Mouse (Mus musculus): Measurements from ENCODE around the gene Adsl. TPM values are rescaled to one million over a fixed set of nuclear protein-coding genes. Genes with fewer than 3 reads are reported as not detected.

Adsl gene
- polyA plus RNA-seq, 1 experiment from 2014 or later: 184 TPM

DNA sequence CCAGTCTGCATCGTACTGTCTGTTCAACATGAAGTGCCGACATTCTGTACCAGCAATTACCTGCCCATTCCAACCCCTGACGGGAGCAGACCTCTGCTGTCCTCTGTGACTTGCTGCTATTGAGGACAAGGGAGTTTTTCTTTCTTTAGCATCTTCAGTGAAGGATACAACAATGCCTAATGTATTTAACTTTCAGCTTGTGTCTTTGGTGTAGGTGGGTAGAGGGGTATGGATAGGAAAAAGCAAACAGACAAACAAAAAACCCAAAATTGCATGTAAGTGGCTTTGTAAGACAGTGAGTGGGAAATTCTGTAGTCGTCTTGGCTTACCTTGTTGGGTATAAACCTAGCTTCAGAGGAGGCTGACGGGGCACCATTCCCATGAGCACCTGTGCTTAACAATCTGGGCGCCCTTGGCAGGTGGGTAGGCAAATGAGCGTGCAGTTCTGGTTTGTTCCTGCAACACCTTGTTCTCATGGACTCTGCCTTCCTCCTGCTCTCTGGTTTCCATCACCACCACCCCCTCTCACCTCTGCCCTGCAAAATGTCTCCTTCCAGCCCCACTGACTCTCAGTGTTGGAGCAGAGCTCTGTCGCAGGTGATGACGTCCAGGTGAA lies 16.8 kb upstream of the Adsl start:
- no peaks in the 10 kb centered on the region for H3K4me1 ChIP-seq (replicated peaks; ENCODE audit: control insufficient read depth, insufficient read depth, low read length)
- H3K36me3 ChIP-seq (ENCODE audit: control insufficient read depth, insufficient read depth, low read length): peaks cover 8% of the 10 kb centered on the region; the same call in 1 of the 2 replicates
- H3K9me3 ChIP-seq (ENCODE audit: control insufficient read depth, low read length): no peaks in the 10 kb centered on the region
- H3K4me3 ChIP-seq (ENCODE audit: low read depth, low read length): no peak overlapping the region
- DNase-seq (ENCODE audit: low spot score): no peak
- 92% methylated on average over 9 of the region's 9 CpGs for WGBS
- no peak for ATAC-seq (replicated peaks; ENCODE audit: low FRiP score)
- H3K27me3 ChIP-seq (ENCODE audit: control insufficient read depth, insufficient read depth, low read length): no peaks in the 10 kb centered on the region
- H3K27ac ChIP-seq (ENCODE audit: low read depth, low read length): no peak overlapping the region
- H3K4me2 ChIP-seq (ENCODE audit: low read depth, low read length, severe bottlenecking): no peak overlapping the region
- no peak overlapping the region for H3K9ac ChIP-seq (ENCODE audit: low read length)

DNA sequence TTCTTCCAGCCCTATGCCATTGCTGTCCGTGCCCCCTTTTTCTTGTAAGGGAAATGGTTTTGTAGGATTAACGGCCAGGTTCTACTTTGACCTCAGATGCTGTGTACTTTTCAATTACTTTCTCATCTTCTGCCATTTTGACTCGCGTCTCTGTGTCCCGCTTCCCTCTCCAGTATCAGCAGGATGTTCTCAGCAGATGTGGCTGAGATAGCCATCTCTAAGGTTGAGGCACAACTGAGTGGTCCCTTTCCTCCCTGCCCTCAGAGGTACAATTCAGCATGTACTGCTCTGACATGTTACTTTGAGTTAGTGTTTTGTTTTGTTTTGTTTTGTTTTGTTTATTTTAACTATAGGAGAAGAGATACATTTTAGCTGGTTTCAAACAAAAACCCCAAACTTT lies 13.4 kb upstream of the Adsl start:
- H3K36me3 ChIP-seq (ENCODE audit: control insufficient read depth, insufficient read depth, low read length): no peaks in the 10 kb centered on the region; the same call in 1 of the 2 replicates
- DNase-seq (ENCODE audit: low spot score) (no peak), ATAC-seq (replicated peaks; ENCODE audit: low FRiP score) (no peak)
- H3K27ac ChIP-seq (ENCODE audit: low read depth, low read length): no peak overlapping the region
- H3K4me1 ChIP-seq (replicated peaks; ENCODE audit: control insufficient read depth, insufficient read depth, low read length): no peaks in the 10 kb centered on the region
- no peak overlapping the region for H3K4me3 ChIP-seq (ENCODE audit: low read depth, low read length)
- no peak overlapping the region for H3K4me2 ChIP-seq (ENCODE audit: low read depth, low read length, severe bottlenecking)
- no peaks in the 10 kb centered on the region for H3K27me3 ChIP-seq (ENCODE audit: control insufficient read depth, insufficient read depth, low read length)
- H3K9ac ChIP-seq (ENCODE audit: low read length): no peak overlapping the region
- 94% methylated on average over 5 of the region's 5 CpGs for WGBS
- H3K9me3 ChIP-seq (ENCODE audit: control insufficient read depth, low read length): no peaks in the 10 kb centered on the region

DNA sequence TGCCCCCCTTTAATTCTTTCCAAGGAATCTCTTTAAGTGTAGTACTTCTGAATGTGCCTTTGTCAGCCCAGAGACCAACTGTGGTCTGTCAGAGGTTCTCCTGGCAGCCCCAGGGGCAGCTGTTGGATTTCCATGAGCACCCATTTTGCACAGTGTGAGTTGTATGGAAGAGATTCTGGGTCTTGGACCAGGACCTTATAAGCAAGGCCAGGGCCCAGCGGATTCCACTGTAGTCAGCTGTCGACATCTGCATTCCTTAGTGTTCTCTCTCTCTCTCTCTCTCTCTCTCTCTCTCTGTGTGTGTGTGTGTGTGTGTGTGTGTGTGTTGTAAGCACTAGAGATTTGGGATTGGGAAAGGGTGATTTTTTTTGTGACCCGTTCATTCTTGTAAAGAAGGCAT lies 11.6 kb upstream of the Adsl start:
- ATAC-seq (replicated peaks; ENCODE audit: low FRiP score): no peak
- no peak for DNase-seq (ENCODE audit: low spot score)
- H3K4me1 ChIP-seq (replicated peaks; ENCODE audit: control insufficient read depth, insufficient read depth, low read length): no peaks in the 10 kb centered on the region
- H3K4me3 ChIP-seq (ENCODE audit: low read depth, low read length): no peak overlapping the region
- H3K36me3 ChIP-seq (ENCODE audit: control insufficient read depth, insufficient read depth, low read length): no peaks in the 10 kb centered on the region
- no peaks in the 10 kb centered on the region for H3K27me3 ChIP-seq (ENCODE audit: control insufficient read depth, insufficient read depth, low read length)
- no peak overlapping the region for H3K9ac ChIP-seq (ENCODE audit: low read length)
- H3K27ac ChIP-seq (ENCODE audit: low read depth, low read length): no peak overlapping the region
- no peak overlapping the region for H3K4me2 ChIP-seq (ENCODE audit: low read depth, low read length, severe bottlenecking)
- WGBS: 83% methylated on average over 3 of the region's 3 CpGs
- H3K9me3 ChIP-seq (ENCODE audit: control insufficient read depth, low read length): no peaks in the 10 kb centered on the region

DNA sequence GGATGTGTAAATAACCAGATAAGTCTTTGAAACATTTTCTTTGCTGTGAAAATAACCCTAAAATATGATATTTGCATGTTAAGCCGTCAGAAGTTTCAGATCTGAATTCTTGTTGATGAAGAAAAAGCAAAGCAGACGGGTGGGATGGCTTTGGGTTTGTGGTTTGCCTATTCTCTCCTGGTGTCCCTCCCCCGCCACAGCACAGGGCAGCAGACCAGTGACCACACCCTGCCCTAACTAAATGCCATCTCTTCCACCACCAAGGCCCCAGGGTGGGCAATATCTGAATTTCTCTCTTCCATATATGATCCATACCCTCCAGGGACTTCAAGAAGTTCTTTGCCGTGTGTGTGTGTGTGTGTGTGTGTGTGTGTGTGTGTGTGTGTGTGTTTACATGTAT lies 9.7 kb upstream of the Adsl start:
- H3K27me3 ChIP-seq (ENCODE audit: control insufficient read depth, insufficient read depth, low read length): no peaks in the 10 kb centered on the region
- H3K27ac ChIP-seq (ENCODE audit: low read depth, low read length): no peak overlapping the region
- no peak for ATAC-seq (replicated peaks; ENCODE audit: low FRiP score)
- no peaks in the 10 kb centered on the region for H3K9me3 ChIP-seq (ENCODE audit: control insufficient read depth, low read length)
- DNase-seq (ENCODE audit: low spot score): no peak
- no peak overlapping the region for H3K4me3 ChIP-seq (ENCODE audit: low read depth, low read length)
- H3K4me1 ChIP-seq (replicated peaks; ENCODE audit: control insufficient read depth, insufficient read depth, low read length): no peaks in the 10 kb centered on the region
- H3K4me2 ChIP-seq (ENCODE audit: low read depth, low read length, severe bottlenecking): no peak overlapping the region
- WGBS: 78% methylated on average over 4 of the region's 4 CpGs
- no peak overlapping the region for H3K9ac ChIP-seq (ENCODE audit: low read length)
- H3K36me3 ChIP-seq (ENCODE audit: control insufficient read depth, insufficient read depth, low read length): no peaks in the 10 kb centered on the region

DNA sequence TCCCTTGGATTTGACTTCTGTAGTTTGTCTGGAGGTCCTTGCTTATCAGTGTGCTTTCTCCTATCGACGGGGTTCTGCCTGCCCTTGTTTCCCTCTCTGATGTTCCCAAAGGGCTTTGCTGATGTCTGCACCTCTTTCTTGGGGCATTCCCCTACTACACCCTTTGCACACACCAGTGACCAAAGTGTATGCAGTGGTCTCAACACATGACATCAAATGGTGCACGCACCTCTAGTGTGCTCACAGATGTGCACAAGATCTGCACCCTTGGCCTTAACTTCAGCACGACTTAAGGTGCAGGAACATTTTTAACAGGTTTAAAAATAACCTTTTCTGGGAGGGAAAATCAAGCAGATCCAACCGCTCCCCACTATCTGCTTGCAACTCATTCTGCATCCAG lies 8.9 kb upstream of the Adsl start:
- 87% methylated on average over 5 of the region's 5 CpGs for WGBS
- DNase-seq (ENCODE audit: low spot score): no peak
- ATAC-seq (replicated peaks; ENCODE audit: low FRiP score): no peak

DNA sequence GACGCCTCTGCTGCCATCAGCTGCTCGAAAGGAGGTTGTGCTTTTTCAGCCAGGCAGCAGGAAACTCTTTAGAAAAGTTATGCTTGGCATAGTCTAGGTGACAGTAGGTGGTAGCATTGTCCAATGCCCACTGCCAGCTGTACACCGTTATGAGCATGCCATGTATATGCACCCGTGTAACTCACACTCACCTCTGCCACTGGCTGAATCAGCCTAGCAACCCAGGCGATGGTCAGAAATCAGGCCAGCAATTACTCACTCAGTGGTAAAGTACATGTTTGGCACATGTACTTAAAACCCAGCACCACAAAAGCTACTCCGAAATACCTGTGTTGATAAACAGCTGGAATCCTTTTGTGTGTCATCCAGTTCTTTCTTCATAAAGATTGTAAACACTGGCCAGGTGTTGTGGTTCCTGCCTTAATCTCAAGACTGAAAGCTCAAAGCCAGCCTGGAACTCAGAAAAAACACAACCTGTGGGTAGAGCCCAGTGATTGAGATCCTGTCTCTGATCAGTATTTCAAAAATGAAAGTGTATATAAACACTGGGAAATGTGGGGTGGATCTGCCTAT lies 6.7 kb upstream of the Adsl start:
- no peak overlapping the region for H3K9ac ChIP-seq (ENCODE audit: low read length)
- no peak for DNase-seq (ENCODE audit: low spot score)
- H3K36me3 ChIP-seq (ENCODE audit: control insufficient read depth, insufficient read depth, low read length): no peaks in the 10 kb centered on the region
- H3K4me2 ChIP-seq (ENCODE audit: low read depth, low read length, severe bottlenecking): no peak overlapping the region
- H3K9me3 ChIP-seq (ENCODE audit: control insufficient read depth, low read length): no peaks in the 10 kb centered on the region
- no peak overlapping the region for H3K27ac ChIP-seq (ENCODE audit: low read depth, low read length)
- WGBS: 84% methylated on average over 6 of the region's 6 CpGs
- no peaks in the 10 kb centered on the region for H3K4me1 ChIP-seq (replicated peaks; ENCODE audit: control insufficient read depth, insufficient read depth, low read length)
- no peaks in the 10 kb centered on the region for H3K27me3 ChIP-seq (ENCODE audit: control insufficient read depth, insufficient read depth, low read length)
- ATAC-seq (replicated peaks; ENCODE audit: low FRiP score): no peak
- no peak overlapping the region for H3K4me3 ChIP-seq (ENCODE audit: low read depth, low read length)

More for the DNA sequence above, 8.9 kb upstream of the Adsl start:
- Histone ChIP-seq H3K27ac (ENCODE audit: low read depth, low read length) (no peak overlapping the region), H3K9me3 (ENCODE audit: control insufficient read depth, low read length) (no peaks in the 10 kb centered on the region), H3K9ac (ENCODE audit: low read length) (no peak overlapping the region), H3K27me3 (ENCODE audit: control insufficient read depth, insufficient read depth, low read length) (no peaks in the 10 kb centered on the region), H3K4me1 (replicated peaks; ENCODE audit: control insufficient read depth, insufficient read depth, low read length) (no peaks in the 10 kb centered on the region), H3K36me3 (ENCODE audit: control insufficient read depth, insufficient read depth, low read length) (no peaks in the 10 kb centered on the region), H3K4me2 (ENCODE audit: low read depth, low read length, severe bottlenecking) (no peak overlapping the region), H3K4me3 (ENCODE audit: low read depth, low read length) (no peak overlapping the region)

DNA sequence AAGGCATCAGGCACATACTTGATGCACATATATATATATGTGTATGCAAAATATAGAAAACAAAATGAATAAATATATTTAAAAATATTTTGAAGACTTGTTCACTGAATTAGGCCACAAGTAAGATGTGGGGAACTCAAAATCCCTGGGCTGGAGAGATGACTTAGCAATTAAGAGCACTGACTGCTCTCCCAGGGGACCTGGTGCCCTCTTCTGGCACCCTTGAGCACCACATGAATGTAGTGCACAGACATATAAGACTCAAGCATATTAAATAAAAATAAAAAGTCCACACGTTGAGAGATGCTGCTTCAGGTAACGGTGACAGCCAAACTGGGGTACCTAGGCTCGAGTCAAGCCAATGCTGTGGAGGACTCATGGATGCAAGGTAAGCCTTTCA lies 2.4 kb upstream of the Adsl start:
- Histone ChIP-seq H3K4me3 (ENCODE audit: low read depth, low read length) (no peak overlapping the region), H3K4me2 (ENCODE audit: low read depth, low read length, severe bottlenecking) (no peak overlapping the region), H3K9me3 (ENCODE audit: control insufficient read depth, low read length) (no peaks in the 10 kb centered on the region), H3K36me3 (ENCODE audit: control insufficient read depth, insufficient read depth, low read length) (no peaks in the 10 kb centered on the region), H3K27ac (ENCODE audit: low read depth, low read length) (no peak overlapping the region), H3K4me1 (replicated peaks; ENCODE audit: control insufficient read depth, insufficient read depth, low read length) (peaks cover 6% of the 10 kb centered on the region; the same call in 1 of the 2 replicates), H3K9ac (ENCODE audit: low read length) (no peak overlapping the region), H3K27me3 (ENCODE audit: control insufficient read depth, insufficient read depth, low read length) (no peaks in the 10 kb centered on the region)
- no peak for ATAC-seq (replicated peaks; ENCODE audit: low FRiP score)
- 65% methylated on average over 3 of the region's 3 CpGs for WGBS
- no peak for DNase-seq (ENCODE audit: low spot score)

DNA sequence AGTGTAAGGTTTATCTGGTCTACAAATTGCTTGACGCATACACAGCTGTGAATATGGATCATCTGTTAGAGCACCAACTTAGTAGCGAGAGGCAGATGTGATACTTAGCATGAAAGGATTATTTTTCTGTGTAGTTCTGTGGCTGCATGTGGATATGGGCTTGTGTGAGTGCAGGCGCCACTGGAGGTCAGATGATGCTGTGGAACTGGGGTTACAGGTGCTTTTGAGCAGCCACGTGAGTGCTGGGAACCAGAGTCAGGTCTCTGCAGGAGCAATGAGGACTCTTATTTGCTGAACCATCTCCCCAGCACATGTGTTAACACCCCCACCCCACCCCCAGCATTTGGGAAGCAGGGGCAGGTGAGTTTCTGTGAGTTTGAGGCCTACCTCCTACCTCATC lies 1.1 kb downstream of the Adsl start:
- WGBS: 59% methylated on average over 4 of the region's 4 CpGs
- Histone ChIP-seq H3K27ac (ENCODE audit: low read depth, low read length) (no peak overlapping the region), H3K4me1 (replicated peaks; ENCODE audit: control insufficient read depth, insufficient read depth, low read length) (peaks cover 6% of the 10 kb centered on the region; the same call in 1 of the 2 replicates), H3K4me3 (ENCODE audit: low read depth, low read length) (peak overlapping the region; percentile 87), H3K36me3 (ENCODE audit: control insufficient read depth, insufficient read depth, low read length) (peaks cover 14% of the 10 kb centered on the region), H3K9me3 (ENCODE audit: control insufficient read depth, low read length) (no peaks in the 10 kb centered on the region), H3K4me2 (ENCODE audit: low read depth, low read length, severe bottlenecking) (peak overlapping the region; percentile 73), H3K9ac (ENCODE audit: low read length) (peak overlapping the region; percentile 81), H3K27me3 (ENCODE audit: control insufficient read depth, insufficient read depth, low read length) (no peaks in the 10 kb centered on the region)
- DNase-seq (ENCODE audit: low spot score) (no peak), ATAC-seq (replicated peaks; ENCODE audit: low FRiP score) (no peak)

DNA sequence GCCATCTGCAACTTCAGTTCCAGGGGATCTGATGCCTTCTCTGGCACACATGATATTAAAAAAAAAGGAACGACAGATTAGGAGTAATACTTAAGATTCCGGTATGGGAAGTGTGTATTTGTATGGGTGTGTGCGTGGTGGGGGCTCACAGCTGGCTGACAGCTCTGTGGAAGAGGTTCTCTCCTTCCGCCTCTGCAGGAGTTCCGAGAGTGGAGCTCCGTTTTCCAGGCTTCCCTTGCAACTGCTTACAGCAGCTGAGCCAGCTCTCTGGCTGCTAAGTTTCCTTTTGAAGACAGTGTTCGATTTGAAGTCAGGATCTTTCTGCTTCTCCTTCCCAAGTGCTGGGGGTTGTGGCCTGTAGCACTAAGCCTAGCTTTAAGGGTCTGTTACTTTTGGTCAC lies 1.8 kb downstream of the Adsl start:
- WGBS: 89% methylated on average over 7 of the region's 7 CpGs
- Histone ChIP-seq H3K9ac (ENCODE audit: low read length) (no peak overlapping the region), H3K9me3 (ENCODE audit: control insufficient read depth, low read length) (no peaks in the 10 kb centered on the region), H3K36me3 (ENCODE audit: control insufficient read depth, insufficient read depth, low read length) (peaks cover 14% of the 10 kb centered on the region), H3K4me1 (replicated peaks; ENCODE audit: control insufficient read depth, insufficient read depth, low read length) (peaks cover 6% of the 10 kb centered on the region; the same call in 1 of the 2 replicates), H3K27ac (ENCODE audit: low read depth, low read length) (no peak overlapping the region), H3K4me2 (ENCODE audit: low read depth, low read length, severe bottlenecking) (peak overlapping the region; percentile 73; the same call in 1 of the 2 replicates), H3K4me3 (ENCODE audit: low read depth, low read length) (no peak overlapping the region), H3K27me3 (ENCODE audit: control insufficient read depth, insufficient read depth, low read length) (no peaks in the 10 kb centered on the region)
- DNase-seq (ENCODE audit: low spot score): no peak
- no peak for ATAC-seq (replicated peaks; ENCODE audit: low FRiP score)

Data from forebrain, embryonic 11.5 days (tissue).